Mouse (Mus musculus): Measurements from ENCODE around the gene Dazl. TPM values are rescaled to one million over a fixed set of nuclear protein-coding genes. Genes with fewer than 3 reads are reported as not detected.

The Dazl gene
- total and polyA plus RNA-seq, 2 experiments from 2014 or later = 1.8 to 4.2 TPM

GRCm38 (mm10) chr17:50330245-50330644, 36.8 kb upstream of the Dazl start:
- DNase-seq (no peak), ATAC-seq (no peak)
- WGBS = 93% methylated on average over 1 of the region's 1 CpGs
- Histone ChIP-seq H3K4me2 (ENCODE audit: low read depth) (no peak overlapping the region), H3K27ac (ENCODE audit: low read depth, low read length) (no peak overlapping the region), H3K4me1 (ENCODE audit: insufficient read depth) (no peaks in the 10 kb centered on the region), H3K36me3 (ENCODE audit: insufficient read depth) (no peaks in the 10 kb centered on the region), H3K27me3 (ENCODE audit: insufficient read depth, low read length) (no peaks in the 10 kb centered on the region), H3K4me3 (ENCODE audit: low read depth, low read length) (no peak overlapping the region), H3K9ac (no peak overlapping the region), H3K9me3 (ENCODE audit: low read length) (no peaks in the 10 kb centered on the region)
- no peak for TF ChIP-seq CTCF (IDR thresholded peaks at IDR 0.05; ENCODE audit: low read depth)

GRCm38 (mm10) chr17:50324658-50325057, 31.2 kb upstream of the Dazl start:
- no peak for DNase-seq
- TF ChIP-seq CTCF (IDR thresholded peaks at IDR 0.05; ENCODE audit: low read depth) = no peak
- Histone ChIP-seq H3K27ac (ENCODE audit: low read depth, low read length) (no peak overlapping the region), H3K4me2 (ENCODE audit: low read depth) (no peak overlapping the region), H3K4me3 (ENCODE audit: low read depth, low read length) (no peak overlapping the region), H3K9me3 (ENCODE audit: low read length) (no peaks in the 10 kb centered on the region), H3K9ac (no peak overlapping the region), H3K36me3 (ENCODE audit: insufficient read depth) (no peaks in the 10 kb centered on the region), H3K27me3 (ENCODE audit: insufficient read depth, low read length) (no peaks in the 10 kb centered on the region), H3K4me1 (ENCODE audit: insufficient read depth) (no peaks in the 10 kb centered on the region)
- WGBS = 73% methylated on average over 4 of the region's 4 CpGs
- no peak for ATAC-seq

- no peak overlapping the region for H3K4me3 ChIP-seq (ENCODE audit: low read depth, low read length)
- H3K9ac ChIP-seq = no peak overlapping the region
- TF ChIP-seq CTCF (IDR thresholded peaks at IDR 0.05; ENCODE audit: low read depth) = no peak
- H3K4me2 ChIP-seq (ENCODE audit: low read depth) = no peak overlapping the region
- no peak overlapping the region for H3K27ac ChIP-seq (ENCODE audit: low read depth, low read length)
- H3K9me3 ChIP-seq (ENCODE audit: low read length) = no peaks in the 10 kb centered on the region
- H3K27me3 ChIP-seq (ENCODE audit: insufficient read depth, low read length) = no peaks in the 10 kb centered on the region
- H3K36me3 ChIP-seq (ENCODE audit: insufficient read depth) = no peaks in the 10 kb centered on the region
- H3K4me1 ChIP-seq (ENCODE audit: insufficient read depth) = no peaks in the 10 kb centered on the region
- DNase-seq (no peak), ATAC-seq (no peak)
These were observed 25.4 kb upstream of the Dazl start for GRCm38 (mm10) chr17:50318810-50319209.

- 59% methylated on average over 11 of the region's 11 CpGs for WGBS
- H3K36me3 ChIP-seq (ENCODE audit: insufficient read depth) = no peaks in the 10 kb centered on the region
- DNase-seq = no peak
- H3K4me2 ChIP-seq (ENCODE audit: low read depth) = no peak overlapping the region
- no peak overlapping the region for H3K9ac ChIP-seq
- no peaks in the 10 kb centered on the region for H3K9me3 ChIP-seq (ENCODE audit: low read length)
- no peak for TF ChIP-seq CTCF (IDR thresholded peaks at IDR 0.05; ENCODE audit: low read depth)
- no peak for ATAC-seq
- no peak overlapping the region for H3K4me3 ChIP-seq (ENCODE audit: low read depth, low read length)
- no peaks in the 10 kb centered on the region for H3K4me1 ChIP-seq (ENCODE audit: insufficient read depth)
- H3K27ac ChIP-seq (ENCODE audit: low read depth, low read length) = no peak overlapping the region
- H3K27me3 ChIP-seq (ENCODE audit: insufficient read depth, low read length) = no peaks in the 10 kb centered on the region
These were observed 23.0 kb upstream of the Dazl start for GRCm38 (mm10) chr17:50316216-50317150.

GRCm38 (mm10) chr17:50310148-50310802, 16.8 kb upstream of the Dazl start:
- 81% methylated on average over 10 of the region's 10 CpGs for WGBS
- no peak overlapping the region for H3K4me3 ChIP-seq (ENCODE audit: low read depth, low read length)
- H3K4me2 ChIP-seq (ENCODE audit: low read depth) = no peak overlapping the region
- no peak for DNase-seq
- H3K36me3 ChIP-seq (ENCODE audit: insufficient read depth) = no peaks in the 10 kb centered on the region
- no peak overlapping the region for H3K27ac ChIP-seq (ENCODE audit: low read depth, low read length)
- H3K4me1 ChIP-seq (ENCODE audit: insufficient read depth) = no peaks in the 10 kb centered on the region
- H3K9me3 ChIP-seq (ENCODE audit: low read length) = no peaks in the 10 kb centered on the region
- H3K27me3 ChIP-seq (ENCODE audit: insufficient read depth, low read length) = no peaks in the 10 kb centered on the region
- ATAC-seq = no peak
- H3K9ac ChIP-seq = no peak overlapping the region
- no peak for TF ChIP-seq CTCF (IDR thresholded peaks at IDR 0.05; ENCODE audit: low read depth)

- Histone ChIP-seq H3K4me2 (ENCODE audit: low read depth) (no peak overlapping the region), H3K9me3 (ENCODE audit: low read length) (no peaks in the 10 kb centered on the region), H3K27ac (ENCODE audit: low read depth, low read length) (no peak overlapping the region), H3K27me3 (ENCODE audit: insufficient read depth, low read length) (no peaks in the 10 kb centered on the region), H3K4me1 (ENCODE audit: insufficient read depth) (no peaks in the 10 kb centered on the region), H3K9ac (no peak overlapping the region), H3K36me3 (ENCODE audit: insufficient read depth) (no peaks in the 10 kb centered on the region), H3K4me3 (ENCODE audit: low read depth, low read length) (no peak overlapping the region)
- TF ChIP-seq CTCF (IDR thresholded peaks at IDR 0.05; ENCODE audit: low read depth) = no peak
- WGBS = 54% methylated on average over 5 of the region's 5 CpGs
- no peak for DNase-seq
- no peak for ATAC-seq
These were observed 16.2 kb upstream of the Dazl start for GRCm38 (mm10) chr17:50309512-50310072.

- ATAC-seq (no peak), DNase-seq (no peak)
- 71% methylated on average over 5 of the region's 5 CpGs for WGBS
These were observed 15.4 kb upstream of the Dazl start for GRCm38 (mm10) chr17:50308880-50309279.

More at GRCm38 (mm10) chr17:50308880-50309279, 15.4 kb upstream of the Dazl start:
- no peak overlapping the region for H3K9ac ChIP-seq
- TF ChIP-seq CTCF (IDR thresholded peaks at IDR 0.05; ENCODE audit: low read depth) = no peak
- no peaks in the 10 kb centered on the region for H3K4me1 ChIP-seq (ENCODE audit: insufficient read depth)
- no peak overlapping the region for H3K4me2 ChIP-seq (ENCODE audit: low read depth)
- no peaks in the 10 kb centered on the region for H3K36me3 ChIP-seq (ENCODE audit: insufficient read depth)
- H3K9me3 ChIP-seq (ENCODE audit: low read length) = no peaks in the 10 kb centered on the region
- no peak overlapping the region for H3K27ac ChIP-seq (ENCODE audit: low read depth, low read length)
- H3K4me3 ChIP-seq (ENCODE audit: low read depth, low read length) = no peak overlapping the region
- no peaks in the 10 kb centered on the region for H3K27me3 ChIP-seq (ENCODE audit: insufficient read depth, low read length)
